Mouse (Mus musculus) inflammation-experienced regulatory T-cells, adult 6 months (primary cell): ENCODE measurements around the gene Rad54l2. TPM values are rescaled to one million over a fixed set of nuclear protein-coding genes. Genes with fewer than 3 reads are reported as not detected.

Source experiments
- ATAC-seq: one replicate; pipeline ENCODE4 v1.8.0; 2017
- polyA plus RNA-seq, 3 experiments: library from polyadenylated mRNA; unstranded; fragments of 100-300 nt; shearing (Covaris generic); gene quantifications; one replicate each; pipeline ENCODE4 v1.2.1; 2017

The Rad54l2 gene
- polyA plus RNA-seq, 3 experiments from 2014 or later, result 3.2 to 4.5 (median 3.4) TPM

DNA sequence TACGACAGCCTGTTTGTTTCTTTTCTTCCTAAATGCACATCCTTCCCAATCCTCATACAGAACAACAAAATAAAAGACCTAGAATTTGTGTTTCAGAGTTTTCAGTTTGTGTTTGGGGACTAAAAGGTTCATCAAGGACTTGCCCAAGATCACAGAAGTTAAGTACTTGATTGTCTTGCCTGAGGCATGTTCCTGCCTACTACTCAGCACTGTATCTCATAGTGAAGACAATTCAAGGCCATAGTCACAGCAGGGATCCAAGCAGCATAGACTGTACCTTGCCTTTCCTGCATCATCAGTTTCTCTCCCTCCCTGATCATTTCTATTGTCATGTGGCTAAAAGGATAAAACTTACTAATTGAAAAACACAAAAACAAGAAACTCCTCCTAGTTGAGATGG, 49.0 kb downstream of the Rad54l2 start:
- no peak for ATAC-seq

DNA sequence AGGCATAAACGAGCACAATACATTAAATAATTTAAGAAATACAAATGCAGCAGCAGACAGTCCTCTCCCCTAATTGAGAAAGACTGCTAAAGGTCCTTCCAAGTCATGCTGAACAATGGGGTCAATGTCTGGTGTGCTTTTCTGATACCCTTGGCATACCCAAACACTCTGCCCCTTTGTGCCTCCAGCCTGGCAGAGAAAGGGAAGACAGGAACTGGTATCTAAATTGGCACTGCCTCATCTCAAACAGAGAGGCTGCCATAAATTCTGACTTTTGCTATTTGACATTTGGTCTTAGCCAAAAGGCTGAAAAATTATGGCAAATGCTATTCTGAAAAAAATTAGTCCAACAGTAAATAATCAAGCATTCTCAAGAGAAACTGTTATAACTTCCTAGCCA, 49.9 kb downstream of the Rad54l2 start:
- ATAC-seq, result no peak

- ATAC-seq, result no peak
These were observed 50.6 kb downstream of the Rad54l2 start for GRCm38 (mm10) chr9:106738199-106738985.

DNA sequence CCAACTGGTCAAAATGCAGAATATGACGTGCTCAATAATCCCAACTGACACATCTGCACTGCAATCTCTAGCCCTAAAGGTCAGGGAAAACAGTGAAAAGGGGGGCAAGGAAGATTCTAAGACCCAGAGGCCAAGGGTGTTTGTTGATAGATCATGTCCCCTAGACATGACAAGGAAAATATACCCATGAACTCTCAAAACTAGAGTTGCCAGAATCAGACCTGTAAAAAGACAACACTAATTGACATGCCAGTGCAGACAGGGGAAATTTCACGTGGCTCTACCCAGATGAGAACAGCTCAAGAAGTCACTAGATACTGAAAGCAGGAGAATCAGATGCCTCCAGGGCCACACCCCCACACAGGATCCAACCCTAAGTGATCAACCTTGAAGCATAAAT, 55.3 kb downstream of the Rad54l2 start:
- ATAC-seq, result no peak

DNA sequence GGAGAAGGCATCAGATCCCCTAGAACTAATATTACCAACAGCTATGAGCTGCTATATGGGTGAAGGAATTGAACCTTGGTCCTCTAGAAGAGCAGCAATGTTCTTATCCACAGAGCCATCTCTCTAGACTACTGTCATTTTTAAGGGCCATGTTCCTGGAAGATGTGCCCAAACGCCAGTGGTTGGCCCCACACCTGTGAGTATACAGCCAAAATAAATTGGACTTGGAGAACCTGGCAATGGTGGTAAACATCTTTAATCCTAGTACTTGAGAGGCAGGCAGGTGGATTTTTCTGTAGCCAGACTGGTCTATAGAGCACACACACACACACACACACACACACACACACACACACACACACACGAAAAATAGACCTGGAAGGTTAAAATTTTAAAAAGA, 59.6 kb downstream of the Rad54l2 start:
- no peak for ATAC-seq

DNA sequence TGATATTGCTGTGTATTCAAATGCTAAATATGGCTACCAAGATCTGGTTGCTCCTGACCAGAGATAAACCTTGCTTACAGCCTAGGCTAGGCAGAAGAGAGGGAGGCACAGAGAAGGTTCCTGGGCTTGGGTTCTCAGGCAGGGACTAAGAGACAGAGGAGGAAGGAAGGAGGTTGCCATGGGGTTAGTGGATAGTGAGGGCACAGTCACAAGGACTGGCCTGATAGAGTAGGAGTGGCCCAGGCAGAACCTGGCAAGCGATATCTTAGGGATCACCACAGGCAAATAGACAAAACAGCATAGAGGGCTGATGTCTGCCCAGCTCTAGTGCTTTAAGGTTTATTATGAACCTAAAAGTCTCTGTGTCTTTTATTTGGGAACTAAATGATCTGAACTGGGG, 62.1 kb downstream of the Rad54l2 start:
- ATAC-seq, result no peak

DNA sequence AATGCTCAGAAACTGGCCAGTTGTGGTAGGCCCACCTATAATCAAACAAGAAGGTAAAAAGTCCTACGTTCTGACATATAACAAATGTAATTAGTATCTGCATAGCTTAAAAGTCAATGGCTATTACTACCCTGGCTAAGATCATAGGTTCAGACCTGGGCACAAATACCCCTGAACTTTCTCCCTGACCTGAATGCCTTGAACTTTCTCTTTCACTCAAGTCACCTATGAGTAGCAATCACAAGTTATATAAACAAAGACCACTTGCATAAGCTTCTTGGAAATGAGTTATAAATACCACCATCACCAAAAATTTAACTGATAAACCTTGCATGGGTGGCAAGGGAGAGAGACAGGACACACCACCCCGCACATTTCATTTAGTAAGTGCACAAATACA, 63.6 kb downstream of the Rad54l2 start:
- ATAC-seq, result no peak

- ATAC-seq, result no peak
These were observed 64.1 kb downstream of the Rad54l2 start for GRCm38 (mm10) chr9:106724864-106725263.

DNA sequence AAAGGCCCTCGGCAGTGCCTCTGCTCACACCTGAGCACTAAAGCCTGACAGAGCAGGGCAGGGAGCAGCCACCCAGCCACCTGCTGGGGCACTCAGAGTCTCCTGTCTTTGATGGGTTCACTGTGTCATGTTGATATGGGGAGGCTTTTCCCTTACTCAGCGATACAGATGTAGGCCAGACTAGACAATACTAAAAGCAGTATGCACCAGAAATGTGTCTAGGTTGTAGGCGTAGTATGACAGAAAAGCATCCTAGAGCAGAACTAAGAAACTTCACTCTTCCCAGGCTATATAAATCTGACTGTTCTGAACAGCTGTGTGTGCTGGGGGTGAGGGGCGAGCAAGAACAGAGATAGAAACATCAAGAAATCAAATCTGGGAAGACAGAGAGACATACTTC, 72.3 kb downstream of the Rad54l2 start:
- ATAC-seq, result no peak

GRCm38 (mm10) chr9:106716232-106716631, 72.8 kb downstream of the Rad54l2 start:
- no peak for ATAC-seq

DNA sequence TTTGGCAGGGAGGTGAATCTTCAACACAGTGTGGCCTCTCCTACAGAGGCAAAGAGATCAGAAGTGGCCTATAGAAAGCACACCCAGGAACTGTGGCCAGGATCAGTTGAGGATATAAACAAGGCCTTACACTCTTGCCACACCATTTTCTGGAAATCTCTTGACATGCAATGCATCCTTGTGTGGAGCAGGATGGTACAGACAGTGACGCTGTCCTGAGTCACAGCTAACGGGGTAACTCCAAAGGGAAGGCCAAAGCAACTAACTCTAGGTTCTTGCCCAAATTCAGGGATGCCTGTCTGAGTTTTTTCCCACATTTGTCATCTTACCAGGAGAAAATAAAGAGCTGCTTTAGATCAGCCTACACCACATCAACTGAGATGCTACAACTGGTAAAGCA, 76.5 kb downstream of the Rad54l2 start:
- no peak for ATAC-seq

DNA sequence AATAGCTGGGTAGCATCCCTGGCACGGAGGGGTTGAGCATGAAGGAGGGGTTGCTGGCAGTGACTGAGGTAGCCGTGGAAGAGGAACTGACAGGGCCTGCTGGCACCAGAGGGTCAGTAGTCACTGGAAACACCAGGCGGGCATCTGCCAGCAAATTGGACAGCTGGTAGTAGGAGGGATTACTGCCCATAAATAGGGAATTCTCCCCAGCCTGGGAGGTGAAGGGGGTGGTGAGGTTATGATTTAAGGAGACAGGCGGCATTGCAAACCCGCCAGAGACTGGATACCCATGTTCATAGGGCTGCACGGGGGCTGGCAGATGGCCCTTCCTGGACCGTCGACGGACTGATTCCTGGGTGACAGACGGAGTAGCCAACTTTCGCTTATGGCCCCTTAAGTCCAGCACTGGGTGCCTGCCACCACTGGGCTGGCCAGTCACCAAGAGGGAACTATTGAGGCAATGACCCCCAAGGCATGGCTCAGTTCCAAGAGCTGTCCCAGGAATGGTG, 96.0 kb downstream of the Rad54l2 start:
- ATAC-seq, result no peak

- ATAC-seq, result no peak
These were observed 100.2 kb downstream of the Rad54l2 start for GRCm38 (mm10) chr9:106688834-106689233.

GRCm38 (mm10) chr9:106686983-106687650, 101.9 kb downstream of the Rad54l2 start:
- no peak for ATAC-seq

DNA sequence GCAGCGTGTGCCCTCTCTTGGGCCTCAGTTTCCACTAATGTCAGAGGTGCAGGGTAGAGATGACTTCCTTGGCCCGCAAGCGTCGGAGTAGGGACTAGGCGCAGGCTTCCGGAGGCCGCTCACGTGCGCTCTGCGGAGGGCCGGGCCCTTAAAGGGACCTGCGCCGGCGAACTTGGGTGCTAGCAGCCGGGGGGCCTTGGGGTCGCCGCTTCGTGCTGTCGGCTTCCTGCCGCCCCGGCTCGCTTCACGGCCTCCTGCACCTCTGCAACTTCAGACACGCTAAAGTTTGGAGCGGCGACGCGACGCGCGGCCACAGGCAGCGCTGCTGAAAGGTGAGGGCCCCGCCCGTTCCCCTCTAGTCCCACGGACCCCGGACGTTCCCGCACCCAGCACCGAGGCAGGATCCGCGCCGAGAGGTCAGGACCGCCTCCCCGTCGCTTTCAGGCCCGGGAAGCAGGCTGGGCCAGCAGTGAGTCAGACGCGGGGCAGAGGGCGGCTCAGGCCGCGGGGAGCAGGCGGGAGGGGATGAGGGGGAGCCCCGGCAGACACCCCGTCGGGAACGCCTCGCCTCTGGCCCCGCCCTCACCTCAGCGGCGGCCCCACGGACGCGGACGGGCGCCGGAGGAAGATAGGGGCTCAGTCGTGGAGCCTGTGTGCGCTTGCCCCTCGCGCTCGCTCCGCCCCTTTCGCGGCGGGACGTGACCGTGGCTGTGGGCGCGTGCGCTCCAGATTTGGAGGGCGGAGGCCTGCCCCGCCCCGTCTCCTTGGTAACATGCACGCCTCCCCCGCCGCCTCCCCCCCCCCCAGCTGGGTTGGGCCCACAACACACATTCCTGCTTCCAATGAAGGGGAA, 103.5 kb downstream of the Rad54l2 start, which contains the start of gene Tex264:
TSS of gene Tex264 (minus strand) at position 679 of the 853 bp plus-strand sequence.
- peak; percentile 76 for ATAC-seq

DNA sequence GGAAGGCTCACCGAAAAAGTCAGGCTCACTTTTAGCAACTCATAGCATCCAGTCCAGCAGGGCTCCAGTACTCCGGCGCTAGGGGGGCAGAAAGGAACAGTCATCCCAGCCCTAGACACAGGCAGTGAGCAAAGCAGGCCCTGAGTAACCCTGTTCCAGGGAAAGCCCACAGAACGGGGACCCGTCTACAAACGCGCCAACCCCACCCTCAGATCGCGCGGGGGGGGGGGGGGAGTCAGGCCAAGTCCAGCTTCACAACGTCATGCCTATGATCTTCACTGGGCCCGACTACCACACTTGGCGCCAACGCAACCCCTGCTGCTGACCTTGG, 104.1 kb downstream of the Rad54l2 start:
- no peak for ATAC-seq

- ATAC-seq, result no peak
These were observed 104.7 kb downstream of the Rad54l2 start for GRCm38 (mm10) chr9:106684093-106684872.

GRCm38 (mm10) chr9:106681026-106681425, 108.0 kb downstream of the Rad54l2 start:
- ATAC-seq, result no peak

DNA sequence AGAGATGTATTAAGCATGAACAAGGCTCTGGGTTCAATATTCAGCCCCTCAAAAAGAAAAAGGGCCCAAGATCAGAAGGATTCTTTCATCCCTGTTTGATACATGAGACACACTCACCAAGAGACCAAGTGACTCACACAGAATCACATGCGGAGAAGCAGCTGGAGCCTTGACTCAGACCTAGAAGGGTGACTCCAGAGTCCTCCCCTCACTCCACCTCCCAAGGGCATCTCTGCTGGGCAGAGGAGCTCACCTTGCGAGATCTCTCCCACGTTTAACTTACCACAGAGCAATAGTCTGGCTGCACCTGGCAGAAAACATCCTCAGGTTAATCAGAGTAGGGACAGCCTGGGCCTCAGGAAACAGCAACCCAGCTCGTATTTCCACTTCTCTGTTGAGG, 110.8 kb downstream of the Rad54l2 start:
- no peak for ATAC-seq

- no peak for ATAC-seq
These were observed 111.3 kb downstream of the Rad54l2 start for GRCm38 (mm10) chr9:106677702-106678101.

GRCm38 (mm10) chr9:106676571-106676970, 112.4 kb downstream of the Rad54l2 start:
- ATAC-seq, result no peak

GRCm38 (mm10) chr9:106675965-106676364, 113.0 kb downstream of the Rad54l2 start:
- no peak for ATAC-seq
